Mouse (Mus musculus) urinary bladder, adult 18-20 months (tissue): ENCODE data around the gene Cdk19.

Source experiments
- DNase-seq, 2 experiments: peaks; one replicate each; pipeline ENCODE4 v3.0.0; 2022; ENCODE audit warnings: low spot score in 2 of 2, mixed read lengths in 2 of 2

The Cdk19 gene

DNA sequence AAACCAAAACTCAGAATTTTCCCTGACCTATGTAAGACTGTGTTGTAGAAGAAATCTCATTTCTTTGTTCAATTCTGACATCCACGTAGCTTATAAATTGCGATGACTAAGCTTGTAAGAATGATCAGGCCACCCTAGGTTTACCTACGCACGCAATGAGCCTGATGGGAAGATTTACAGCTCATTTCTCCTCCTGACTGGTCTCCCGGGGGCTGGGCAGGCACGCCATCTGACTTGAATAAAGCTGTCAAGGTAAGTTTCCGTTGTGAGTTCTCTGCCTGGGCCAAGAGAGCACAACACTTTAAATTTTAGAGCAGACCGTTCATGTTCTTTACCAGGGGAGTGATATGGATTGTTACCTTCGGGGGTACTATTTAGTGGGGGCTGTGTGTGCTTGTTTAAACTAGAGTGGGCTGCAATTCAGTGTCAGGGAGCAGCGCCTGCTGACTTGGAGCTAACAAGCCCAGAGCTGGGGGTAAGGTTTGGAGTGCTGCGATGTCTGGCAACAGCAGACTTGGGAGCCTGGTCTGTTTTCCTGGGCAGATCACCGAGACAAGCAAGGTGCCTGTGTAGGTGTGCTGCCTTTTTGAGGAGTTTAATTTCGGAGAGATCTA lies at the start of gene Cdk19:
Cdk19 (plus strand) TSS at position 214 of the 614 bp plus-strand sequence.
- no peak for DNase-seq

- no peak for DNase-seq
Observed at GRCm38 (mm10) chr10:40292640-40293039, 46.7 kb upstream of the Cdk19 start.

DNA sequence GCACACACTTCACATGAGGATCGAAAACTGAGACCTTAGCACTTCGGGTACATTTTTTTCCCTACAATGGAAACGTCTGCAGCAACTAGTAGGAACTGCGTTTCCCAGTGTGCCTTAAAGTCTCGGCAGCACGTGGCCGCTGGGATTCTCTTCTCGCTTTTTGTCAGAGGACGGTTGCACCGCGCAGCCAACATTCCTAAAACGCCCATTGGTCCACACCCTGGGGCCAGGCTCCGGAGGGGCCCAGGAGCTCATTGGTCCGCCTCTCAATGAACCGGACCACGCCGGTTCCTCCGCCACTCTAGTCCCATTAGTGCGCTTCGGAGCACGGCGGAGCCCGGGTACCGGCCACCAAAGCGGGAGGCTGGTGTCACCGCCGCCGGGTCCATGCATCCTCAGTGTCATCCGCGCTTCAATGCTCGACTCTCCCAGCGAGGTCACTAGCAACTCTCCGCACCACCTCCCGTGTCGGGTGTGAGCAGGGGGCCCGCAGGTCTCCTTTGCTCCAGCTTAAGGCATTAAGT lies 38.7 kb upstream of the Cdk19 start:
- peak; percentile 65 to 76 for DNase-seq

DNA sequence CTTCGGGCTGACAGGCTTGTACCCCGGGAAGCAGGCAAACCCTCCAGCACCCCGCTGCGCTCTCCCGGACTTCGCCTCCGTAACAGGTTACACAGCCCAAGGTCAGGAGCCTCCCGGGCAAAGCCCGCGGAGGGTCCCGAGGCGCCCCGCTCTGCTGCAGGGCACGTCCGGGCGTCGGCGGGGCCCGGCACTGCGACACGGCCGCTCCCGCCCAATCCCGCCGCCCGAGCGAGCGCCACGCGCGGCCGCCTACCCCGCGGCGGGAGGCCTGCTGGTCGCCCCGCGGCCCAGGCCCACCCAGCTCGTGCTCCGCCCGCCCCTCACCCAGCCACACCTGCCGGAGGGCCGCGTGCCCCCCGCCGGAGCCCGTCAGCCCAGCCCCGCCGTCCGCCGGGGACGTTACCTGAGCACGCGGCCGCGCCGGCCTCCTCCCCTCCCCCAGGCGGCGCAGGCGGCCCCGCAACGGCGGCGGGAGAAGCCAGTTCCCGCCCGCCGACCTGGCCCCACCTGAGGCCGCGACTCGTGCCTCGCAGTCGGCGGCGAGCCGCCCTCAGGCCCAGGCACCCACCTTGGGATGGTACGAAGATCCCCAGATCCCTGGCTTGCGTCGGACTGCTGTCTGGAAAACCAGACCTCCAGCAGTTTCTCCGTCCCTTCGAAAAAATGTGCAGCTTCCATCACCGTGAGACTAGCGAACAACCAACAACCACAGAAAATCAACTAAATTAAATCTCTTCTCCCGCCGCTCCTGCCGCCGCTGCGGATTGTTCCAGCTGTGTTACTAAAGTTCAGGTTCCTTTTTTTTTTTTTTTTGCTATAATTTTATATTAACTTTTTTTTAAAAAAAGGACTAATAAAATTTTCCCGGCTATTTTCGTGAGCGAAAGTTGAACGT lies 37.9 kb upstream of the Cdk19 start:
- peak; percentile 20 to 67 for DNase-seq

GRCm38 (mm10) chr10:40302140-40302985 lies 37.0 kb upstream of the Cdk19 start, which contains the start of gene Amd1:
Gene Amd1, minus strand, starts transcription at chr10:40302186.
- DNase-seq = peak; percentile 99

GRCm38 (mm10) chr10:40305989-40306388 lies 33.4 kb upstream of the Cdk19 start:
- DNase-seq = no peak

GRCm38 (mm10) chr10:40307826-40308583 lies 31.4 kb upstream of the Cdk19 start:
- no peak for DNase-seq

DNA sequence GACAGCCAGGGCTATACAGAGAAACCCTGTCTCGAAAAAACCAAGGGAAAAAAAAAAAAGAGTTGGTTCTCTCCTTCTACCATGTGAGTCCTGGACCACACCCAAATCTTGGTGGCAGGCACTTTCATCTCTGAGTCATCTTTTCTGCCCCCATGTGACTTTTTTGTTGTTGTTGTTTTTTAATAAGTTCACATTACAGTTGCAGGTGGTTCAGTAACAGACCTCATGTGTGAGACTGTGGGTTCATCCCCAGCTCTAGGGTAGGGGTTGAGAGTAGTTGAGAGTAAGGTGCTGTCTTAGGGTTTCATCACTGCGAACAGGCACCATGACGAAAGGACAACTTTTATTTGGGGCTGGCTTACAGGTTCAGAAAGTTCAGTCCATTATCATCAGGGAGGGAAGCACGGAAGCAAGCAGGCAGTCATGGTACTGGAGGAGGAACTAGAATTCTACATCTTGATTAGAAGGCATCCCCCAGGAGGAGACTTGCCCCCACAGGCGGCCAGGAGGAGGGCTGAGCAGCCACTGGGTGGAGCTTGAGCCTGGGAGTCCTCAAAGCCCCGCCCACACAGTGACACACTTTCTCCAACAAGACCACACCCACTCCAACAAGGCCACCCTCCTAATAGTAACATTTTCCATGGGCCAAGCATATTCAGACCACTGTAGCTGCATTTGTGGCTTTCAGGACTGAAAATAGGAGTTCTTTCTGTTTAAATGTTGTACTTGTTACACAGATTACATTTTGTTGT lies 29.3 kb upstream of the Cdk19 start:
- DNase-seq = no peak

GRCm38 (mm10) chr10:40312781-40313180 lies 26.6 kb upstream of the Cdk19 start:
- no peak for DNase-seq

GRCm38 (mm10) chr10:40316841-40317585 lies 22.4 kb upstream of the Cdk19 start:
- DNase-seq = no peak

DNA sequence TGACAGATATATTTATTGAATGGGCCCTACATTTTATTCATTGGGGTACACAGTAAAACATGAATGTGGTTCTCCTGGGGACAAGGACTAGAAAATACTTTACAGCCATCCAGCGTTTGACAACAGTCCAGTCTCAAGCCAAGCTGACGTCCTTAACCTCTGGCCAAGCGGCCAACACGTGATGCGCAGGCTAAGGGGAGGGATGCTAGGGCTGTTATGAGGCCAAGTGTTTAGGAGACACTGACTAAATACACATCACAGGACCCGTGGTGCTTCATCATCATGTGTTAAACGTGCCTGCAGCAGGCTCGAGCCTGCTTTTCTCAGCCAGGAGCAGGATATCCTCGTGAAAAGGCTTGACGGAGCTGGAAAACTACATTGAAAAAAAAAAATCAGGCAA lies 19.1 kb upstream of the Cdk19 start:
- DNase-seq = no peak

DNA sequence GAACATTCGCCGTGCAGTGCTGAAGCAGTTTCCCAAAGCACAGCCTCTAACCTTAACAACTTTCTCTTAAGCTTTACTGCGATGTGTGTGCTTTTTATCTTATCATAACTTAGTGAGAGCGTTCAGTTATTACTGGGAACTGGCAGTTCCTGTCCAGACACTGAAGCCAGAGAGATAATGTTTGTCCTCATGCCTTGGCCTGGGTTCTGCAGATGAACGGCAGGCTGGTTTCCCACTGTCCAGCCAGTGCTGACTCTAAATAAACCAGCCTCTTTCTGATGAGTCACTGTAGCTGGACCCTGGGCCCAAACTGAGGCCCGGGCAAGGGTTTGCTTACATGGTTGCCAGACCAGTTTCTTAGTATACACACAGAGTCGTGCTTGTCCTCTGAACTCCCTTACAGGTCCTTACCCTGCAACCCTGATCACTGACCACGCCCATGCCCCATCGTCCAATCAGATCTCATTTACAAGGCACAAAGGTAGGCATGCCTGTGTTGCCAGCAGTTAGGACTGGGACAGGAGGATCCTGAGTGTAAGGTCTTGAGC lies 11.3 kb upstream of the Cdk19 start:
- DNase-seq = peak; percentile 58 to 80

DNA sequence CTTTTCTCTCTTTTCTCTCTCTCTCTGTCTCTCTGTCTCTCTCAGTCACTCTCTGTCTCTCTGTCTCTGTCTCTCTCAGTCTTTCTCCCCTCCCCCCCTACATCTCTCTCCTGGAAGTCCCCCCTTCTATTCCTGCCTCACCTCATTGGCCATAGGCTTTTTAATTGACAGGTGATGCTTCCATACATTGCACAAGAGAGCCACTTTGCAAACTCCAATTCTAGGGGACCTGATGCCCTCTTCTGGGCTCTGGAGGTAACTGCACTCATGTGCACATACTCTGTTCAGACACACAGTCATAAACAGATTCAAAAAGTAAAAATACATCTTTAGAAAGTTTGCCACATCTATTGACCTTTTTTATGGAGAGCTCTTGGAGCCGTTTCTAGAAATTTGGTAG lies 9.1 kb upstream of the Cdk19 start:
- DNase-seq = no peak

DNA sequence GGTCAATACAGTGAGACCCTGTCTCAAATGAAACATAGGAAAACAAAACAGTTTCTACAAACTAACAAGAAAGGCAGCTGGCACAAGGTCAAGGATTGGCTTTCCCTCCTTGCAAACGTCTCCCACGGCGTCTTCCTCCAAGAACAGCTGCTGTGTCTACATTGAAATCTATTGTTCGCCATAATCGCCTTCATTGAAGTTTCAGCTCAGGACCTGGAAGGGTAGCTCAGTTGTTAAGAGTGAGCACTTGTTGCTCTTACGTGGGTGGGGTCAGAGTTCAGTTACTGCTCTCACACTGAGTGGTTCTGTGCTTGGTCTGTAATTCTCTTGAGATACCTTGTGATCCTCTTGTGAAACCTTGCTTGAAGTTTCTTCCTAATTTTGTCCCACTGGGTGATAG lies 6.5 kb upstream of the Cdk19 start:
- no peak for DNase-seq

GRCm38 (mm10) chr10:40342036-40342435 lies 2.7 kb downstream of the Cdk19 start:
- DNase-seq = no peak

DNA sequence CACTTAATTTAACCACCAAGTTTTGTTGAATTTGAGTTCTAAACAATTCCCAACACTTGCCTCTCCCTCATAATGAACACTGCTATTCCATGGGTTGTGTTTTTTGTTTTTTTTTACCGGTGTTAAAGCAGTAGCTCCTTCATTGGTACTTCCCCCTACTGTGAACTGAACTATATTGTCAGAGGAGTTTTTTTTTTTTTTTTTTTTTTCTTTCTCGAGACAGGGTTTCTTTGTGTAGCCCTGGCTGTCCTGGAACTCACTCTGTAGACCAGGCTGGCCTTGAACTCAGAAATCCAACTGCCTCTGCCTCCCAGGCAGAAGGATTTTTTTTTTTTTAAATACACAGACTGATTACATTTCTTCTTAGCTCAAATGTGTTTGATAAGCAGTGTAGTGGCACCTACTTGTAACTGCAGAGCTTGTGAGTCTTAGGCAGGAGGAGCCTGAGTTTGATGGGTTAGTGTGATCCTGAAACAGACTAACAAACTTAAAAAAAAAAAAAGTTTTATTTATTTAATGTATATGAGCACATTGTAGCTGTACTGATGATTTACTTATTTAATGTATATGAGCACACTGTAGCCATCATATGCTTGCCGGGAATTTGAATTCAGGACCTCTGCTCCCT lies 7.5 kb downstream of the Cdk19 start:
- DNase-seq = no peak

DNA sequence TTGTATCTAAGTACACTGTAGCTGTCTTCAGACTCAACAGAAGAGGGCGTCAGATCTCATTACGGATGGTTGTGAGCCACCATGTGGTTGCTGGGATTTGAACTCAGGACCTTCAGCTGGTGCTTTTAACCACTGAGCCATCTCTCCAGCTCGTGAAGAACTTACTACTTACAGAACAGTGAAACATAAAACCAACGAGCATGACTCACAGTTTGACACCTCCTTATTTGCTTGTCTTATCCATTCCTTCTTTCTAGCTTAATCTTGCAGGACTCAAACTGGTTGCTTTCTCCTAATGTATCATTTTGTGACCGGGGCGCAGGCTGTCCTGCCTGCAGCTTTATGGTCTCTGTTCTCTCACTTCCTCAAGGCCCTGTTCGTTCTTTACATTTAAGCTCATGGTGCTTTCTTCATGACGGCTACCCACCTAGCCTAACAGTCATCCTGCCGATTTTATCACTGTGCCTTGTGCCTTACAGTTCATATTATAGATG lies 8.1 kb downstream of the Cdk19 start:
- no peak for DNase-seq
